Mouse (Mus musculus): ENCODE data around the gene Ninj2. TPM values are rescaled to one million over a fixed set of nuclear protein-coding genes. Genes with fewer than 3 reads are reported as not detected.
A peak's percentile ranks its signal among the peaks of the same experiment; 100 is the strongest.

Ninj2 gene
- polyA plus RNA-seq, 1 experiment from 2014 or later, result 0.18 TPM

DNA sequence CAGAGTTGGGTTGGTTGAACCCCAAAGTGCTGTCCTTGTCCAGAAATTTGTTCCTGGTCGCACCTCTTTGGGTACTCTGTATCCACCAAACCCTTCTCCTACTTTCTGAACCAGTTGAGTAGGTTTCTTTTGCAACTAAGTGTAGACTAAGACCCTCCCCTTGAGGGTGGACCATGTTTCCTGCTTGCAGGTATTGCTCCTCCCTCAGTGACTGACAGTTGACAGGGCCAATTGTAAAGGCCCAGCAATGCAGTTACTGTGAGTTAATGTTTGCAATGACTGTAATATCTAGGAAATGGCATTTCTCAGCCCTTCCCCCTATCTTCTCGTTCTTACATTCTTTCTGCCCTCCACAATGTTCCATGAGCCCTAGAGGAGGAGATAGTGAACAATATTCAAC is 20.5 kb upstream of the Ninj2 start:
- H3K4me2 ChIP-seq (ENCODE audit: low read depth, low read length), result no peak overlapping the region
- no peaks in the 10 kb centered on the region for H3K36me3 ChIP-seq (ENCODE audit: control insufficient read depth, insufficient read depth)
- peaks cover 10% of the 10 kb centered on the region for H3K4me1 ChIP-seq (ENCODE audit: control insufficient read depth, low read depth, low read length)
- no peak overlapping the region for H3K9ac ChIP-seq (ENCODE audit: low read depth, low read length)
- ATAC-seq (ENCODE audit: low read depth), result no peak
- H3K4me3 ChIP-seq (ENCODE audit: low read depth, low read length), result no peak overlapping the region
- no peak overlapping the region for H3K27ac ChIP-seq (ENCODE audit: low read length)
- H3K27me3 ChIP-seq (ENCODE audit: control insufficient read depth, insufficient read depth, low read depth, low read length), result no peaks in the 10 kb centered on the region
- H3K9me3 ChIP-seq (replicated peaks; ENCODE audit: control insufficient read depth, low read length), result no peaks in the 10 kb centered on the region
- 67% methylated on average over 2 of the region's 2 CpGs for WGBS (ENCODE audit: insufficient replicate concordance)

DNA sequence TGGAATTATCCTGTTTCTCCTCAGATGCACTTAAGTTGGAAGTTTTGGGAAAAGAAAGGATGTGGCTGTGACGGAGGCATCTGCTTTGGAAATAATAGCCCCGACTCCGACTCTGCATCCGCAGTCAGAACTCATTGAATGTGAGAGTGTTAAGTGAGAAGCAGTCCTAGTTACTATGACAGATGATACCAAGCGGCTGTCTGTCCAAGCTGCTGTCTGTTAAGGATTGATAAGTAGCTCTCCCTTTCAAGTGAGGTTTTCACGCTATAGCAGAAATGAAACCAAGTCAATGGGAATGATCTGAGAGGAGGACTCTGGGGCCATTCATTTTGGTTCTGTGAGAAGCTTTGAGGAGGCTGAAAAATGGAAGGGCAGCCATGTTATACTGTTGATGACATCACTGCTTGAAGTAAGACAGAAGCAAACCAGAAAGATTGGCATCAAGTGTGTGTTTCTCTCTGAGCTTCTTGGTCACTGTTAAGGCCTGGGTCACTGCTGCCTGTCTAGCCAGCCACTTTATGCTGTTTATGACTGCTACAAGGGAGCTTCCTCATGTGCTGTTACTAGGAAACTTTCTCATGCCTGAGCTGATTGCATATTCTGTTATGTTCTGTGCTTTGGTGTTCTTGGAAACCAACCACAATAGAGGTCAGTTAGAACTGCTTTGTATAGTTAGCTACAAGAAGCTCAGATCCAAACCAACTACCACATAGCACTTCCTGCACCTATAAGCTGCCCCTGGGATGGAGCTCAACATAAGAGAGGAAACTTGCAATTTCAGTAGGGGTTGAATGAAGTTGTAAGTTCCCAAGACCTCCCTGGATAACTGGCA is 16.3 kb upstream of the Ninj2 start:
- Histone ChIP-seq H3K27ac (ENCODE audit: low read length) (no peak overlapping the region), H3K27me3 (ENCODE audit: control insufficient read depth, insufficient read depth, low read depth, low read length) (no peaks in the 10 kb centered on the region), H3K4me2 (ENCODE audit: low read depth, low read length) (no peak overlapping the region), H3K9me3 (replicated peaks; ENCODE audit: control insufficient read depth, low read length) (no peaks in the 10 kb centered on the region), H3K4me1 (ENCODE audit: control insufficient read depth, low read depth, low read length) (peaks cover 10% of the 10 kb centered on the region), H3K9ac (ENCODE audit: low read depth, low read length) (no peak overlapping the region), H3K4me3 (ENCODE audit: low read depth, low read length) (no peak overlapping the region), H3K36me3 (ENCODE audit: control insufficient read depth, insufficient read depth) (no peaks in the 10 kb centered on the region)
- peak; percentile 60 for ATAC-seq (ENCODE audit: low read depth)
- 48% methylated on average over 6 of the region's 6 CpGs for WGBS (ENCODE audit: insufficient replicate concordance)

DNA sequence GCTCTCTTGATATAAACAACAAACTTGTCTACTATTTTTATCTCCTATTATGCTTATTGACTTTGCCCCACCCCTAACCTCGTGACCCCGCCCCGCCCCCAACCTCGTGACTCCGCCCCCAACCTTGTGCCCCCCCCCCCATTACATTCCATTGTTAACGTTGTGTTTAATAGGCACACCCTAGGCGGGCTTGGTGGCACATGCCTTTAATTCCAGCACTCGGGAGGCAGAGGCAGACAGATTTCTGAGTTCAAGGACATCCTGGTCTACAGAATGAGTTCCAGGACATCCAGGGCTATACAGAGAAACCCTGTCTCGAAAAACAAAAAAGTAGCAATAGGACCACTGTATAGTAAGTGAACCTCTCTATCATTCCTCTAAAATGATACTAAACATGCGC is 13.6 kb upstream of the Ninj2 start:
- 65% methylated on average over 10 of the region's 10 CpGs for WGBS (ENCODE audit: insufficient replicate concordance)
- no peak overlapping the region for H3K4me2 ChIP-seq (ENCODE audit: low read depth, low read length)
- H3K36me3 ChIP-seq (ENCODE audit: control insufficient read depth, insufficient read depth), result no peaks in the 10 kb centered on the region
- no peak for ATAC-seq (ENCODE audit: low read depth)
- no peaks in the 10 kb centered on the region for H3K27me3 ChIP-seq (ENCODE audit: control insufficient read depth, insufficient read depth, low read depth, low read length)
- no peak overlapping the region for H3K27ac ChIP-seq (ENCODE audit: low read length)
- H3K9ac ChIP-seq (ENCODE audit: low read depth, low read length), result no peak overlapping the region
- H3K9me3 ChIP-seq (replicated peaks; ENCODE audit: control insufficient read depth, low read length), result no peaks in the 10 kb centered on the region
- no peak overlapping the region for H3K4me3 ChIP-seq (ENCODE audit: low read depth, low read length)
- H3K4me1 ChIP-seq (ENCODE audit: control insufficient read depth, low read depth, low read length), result peaks cover 10% of the 10 kb centered on the region

DNA sequence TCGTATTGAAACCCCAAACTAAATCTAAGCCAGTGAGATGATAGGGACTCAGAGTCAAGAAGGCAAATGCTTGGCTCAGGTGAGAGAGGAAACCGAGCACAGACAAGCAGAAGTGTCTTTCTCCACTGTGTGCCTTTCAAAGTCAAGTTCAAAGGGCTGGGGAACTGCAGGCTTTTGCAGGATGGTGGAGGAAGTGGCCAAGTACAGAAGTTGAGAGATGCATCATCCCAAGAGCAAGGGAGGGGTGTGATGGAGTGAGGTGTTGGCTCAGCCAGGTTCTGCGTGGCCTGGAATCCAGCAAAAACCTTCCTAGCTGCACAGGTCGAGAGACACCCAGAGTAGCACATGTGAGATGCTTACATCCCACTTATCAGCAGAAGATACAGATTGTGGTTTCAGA is 11.6 kb upstream of the Ninj2 start:
- H3K27me3 ChIP-seq (ENCODE audit: control insufficient read depth, insufficient read depth, low read depth, low read length), result no peaks in the 10 kb centered on the region
- ATAC-seq (ENCODE audit: low read depth), result no peak
- no peaks in the 10 kb centered on the region for H3K36me3 ChIP-seq (ENCODE audit: control insufficient read depth, insufficient read depth)
- H3K4me1 ChIP-seq (ENCODE audit: control insufficient read depth, low read depth, low read length), result peaks cover 7% of the 10 kb centered on the region
- no peak overlapping the region for H3K9ac ChIP-seq (ENCODE audit: low read depth, low read length)
- H3K9me3 ChIP-seq (replicated peaks; ENCODE audit: control insufficient read depth, low read length), result no peaks in the 10 kb centered on the region
- H3K4me2 ChIP-seq (ENCODE audit: low read depth, low read length), result no peak overlapping the region
- WGBS (ENCODE audit: insufficient replicate concordance), result 53% methylated on average over 4 of the region's 4 CpGs
- no peak overlapping the region for H3K4me3 ChIP-seq (ENCODE audit: low read depth, low read length)
- H3K27ac ChIP-seq (ENCODE audit: low read length), result no peak overlapping the region

DNA sequence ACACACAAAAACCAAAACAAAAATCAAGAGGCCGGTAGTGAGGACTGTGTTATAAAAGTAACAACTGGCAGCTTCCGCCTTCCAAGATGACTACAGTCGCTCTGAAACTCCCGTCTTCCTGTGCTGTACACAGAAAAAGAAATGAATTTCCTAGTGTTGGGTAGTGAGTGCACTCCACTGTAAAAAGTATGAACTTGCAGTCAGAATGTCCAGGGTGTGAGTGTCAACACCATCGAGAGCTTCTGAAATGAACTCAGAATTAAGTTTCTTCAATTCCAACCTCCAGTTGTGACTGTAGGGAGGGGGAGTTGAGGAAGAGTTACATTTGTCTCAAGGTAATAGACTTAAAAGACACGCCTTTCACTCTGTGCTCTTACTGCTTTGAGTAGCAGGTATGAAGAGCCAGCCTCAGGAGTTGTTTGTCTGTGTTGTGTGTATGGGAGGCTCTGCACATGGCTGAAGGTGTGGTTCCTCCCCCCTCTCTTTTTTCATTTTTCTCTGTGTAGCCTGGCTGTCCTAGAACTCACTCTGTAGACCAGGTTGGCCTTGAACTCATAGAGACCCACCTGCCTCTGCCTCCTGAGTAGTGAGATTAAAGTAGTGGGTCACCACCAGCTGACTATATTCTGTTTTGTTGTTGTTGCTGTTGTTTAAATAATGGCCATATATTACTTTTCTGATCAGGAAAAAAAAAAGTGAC is 10.7 kb upstream of the Ninj2 start:
- Histone ChIP-seq H3K4me2 (ENCODE audit: low read depth, low read length) (no peak overlapping the region), H3K27me3 (ENCODE audit: control insufficient read depth, insufficient read depth, low read depth, low read length) (no peaks in the 10 kb centered on the region), H3K4me3 (ENCODE audit: low read depth, low read length) (no peak overlapping the region), H3K4me1 (ENCODE audit: control insufficient read depth, low read depth, low read length) (no peaks in the 10 kb centered on the region), H3K36me3 (ENCODE audit: control insufficient read depth, insufficient read depth) (no peaks in the 10 kb centered on the region), H3K27ac (ENCODE audit: low read length) (no peak overlapping the region), H3K9me3 (replicated peaks; ENCODE audit: control insufficient read depth, low read length) (no peaks in the 10 kb centered on the region), H3K9ac (ENCODE audit: low read depth, low read length) (no peak overlapping the region)
- no peak for ATAC-seq (ENCODE audit: low read depth)
- 72% methylated on average over 6 of the region's 6 CpGs for WGBS (ENCODE audit: insufficient replicate concordance)

DNA sequence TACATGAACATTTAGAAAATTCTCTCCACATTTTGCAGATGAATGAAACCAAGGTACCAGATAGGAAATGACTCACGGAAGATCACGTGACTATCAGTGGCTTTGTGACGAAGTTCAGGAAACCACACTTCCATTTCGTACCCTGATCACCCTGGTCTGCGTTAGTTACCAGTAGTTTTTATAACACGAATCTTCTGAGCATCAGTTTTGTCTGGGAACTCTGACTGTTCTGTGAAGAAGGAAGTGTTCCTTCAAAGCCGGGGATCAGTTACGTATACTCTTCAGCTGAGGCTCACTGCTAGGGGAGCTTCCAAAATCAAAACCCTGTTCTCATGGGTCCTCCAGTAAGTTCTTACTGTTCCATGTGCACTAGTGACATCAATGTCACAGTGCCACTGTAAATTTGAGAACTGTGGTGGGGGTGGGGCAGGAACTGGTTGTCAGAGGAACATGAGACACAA is 10.2 kb upstream of the Ninj2 start:
- Histone ChIP-seq H3K4me1 (ENCODE audit: control insufficient read depth, low read depth, low read length) (no peaks in the 10 kb centered on the region), H3K4me3 (ENCODE audit: low read depth, low read length) (no peak overlapping the region), H3K4me2 (ENCODE audit: low read depth, low read length) (no peak overlapping the region), H3K9ac (ENCODE audit: low read depth, low read length) (no peak overlapping the region), H3K27ac (ENCODE audit: low read length) (no peak overlapping the region), H3K36me3 (ENCODE audit: control insufficient read depth, insufficient read depth) (no peaks in the 10 kb centered on the region), H3K9me3 (replicated peaks; ENCODE audit: control insufficient read depth, low read length) (no peaks in the 10 kb centered on the region), H3K27me3 (ENCODE audit: control insufficient read depth, insufficient read depth, low read depth, low read length) (no peaks in the 10 kb centered on the region)
- WGBS (ENCODE audit: insufficient replicate concordance), result 16% methylated on average over 8 of the region's 8 CpGs
- no peak for ATAC-seq (ENCODE audit: low read depth)

DNA sequence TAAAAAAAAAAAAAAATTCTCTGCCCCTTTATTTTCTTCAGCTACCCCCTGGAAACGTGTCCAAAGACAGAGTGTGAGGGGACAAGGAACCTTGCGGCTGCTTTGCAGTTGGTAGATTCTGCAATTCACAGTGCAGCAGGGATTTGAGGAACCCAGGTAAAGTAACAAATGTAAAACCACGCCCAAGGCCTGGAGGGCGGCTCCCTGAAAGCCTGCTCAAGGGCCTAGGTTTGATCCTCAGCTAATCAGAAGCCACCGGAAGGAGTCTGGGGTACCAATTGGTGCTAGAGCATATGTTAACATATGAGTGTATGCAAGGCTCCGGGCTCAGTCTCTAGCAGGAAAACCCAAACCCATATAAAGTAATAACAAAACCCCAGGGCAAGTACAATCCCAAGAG is 9.7 kb upstream of the Ninj2 start:
- no peaks in the 10 kb centered on the region for H3K9me3 ChIP-seq (replicated peaks; ENCODE audit: control insufficient read depth, low read length)
- H3K4me3 ChIP-seq (ENCODE audit: low read depth, low read length), result no peak overlapping the region
- H3K27ac ChIP-seq (ENCODE audit: low read length), result no peak overlapping the region
- no peak overlapping the region for H3K9ac ChIP-seq (ENCODE audit: low read depth, low read length)
- 41% methylated on average over 6 of the region's 6 CpGs for WGBS (ENCODE audit: insufficient replicate concordance)
- H3K4me1 ChIP-seq (ENCODE audit: control insufficient read depth, low read depth, low read length), result no peaks in the 10 kb centered on the region
- no peaks in the 10 kb centered on the region for H3K36me3 ChIP-seq (ENCODE audit: control insufficient read depth, insufficient read depth)
- no peak overlapping the region for H3K4me2 ChIP-seq (ENCODE audit: low read depth, low read length)
- no peak for ATAC-seq (ENCODE audit: low read depth)
- no peaks in the 10 kb centered on the region for H3K27me3 ChIP-seq (ENCODE audit: control insufficient read depth, insufficient read depth, low read depth, low read length)

DNA sequence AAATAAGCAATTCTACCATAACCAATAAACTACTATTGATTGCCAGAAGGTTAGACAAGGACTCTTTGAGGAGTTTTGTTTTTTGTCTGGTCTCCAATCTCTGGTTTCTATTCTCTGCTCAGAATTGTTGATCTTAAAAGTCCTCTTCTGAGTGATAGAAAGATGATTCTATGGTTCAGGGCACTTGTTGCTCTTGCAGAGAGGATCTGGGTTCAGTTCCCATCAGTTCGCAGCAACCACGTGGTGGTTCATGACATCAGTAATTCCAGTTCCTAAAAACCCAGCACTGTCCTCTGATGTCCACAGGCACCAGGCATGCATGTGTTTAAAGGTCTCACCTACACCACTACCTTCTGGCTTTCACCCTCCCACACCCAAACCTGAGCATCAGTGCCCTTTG is 8.2 kb upstream of the Ninj2 start:
- Histone ChIP-seq H3K27me3 (ENCODE audit: control insufficient read depth, insufficient read depth, low read depth, low read length) (no peaks in the 10 kb centered on the region), H3K4me2 (ENCODE audit: low read depth, low read length) (no peak overlapping the region), H3K27ac (ENCODE audit: low read length) (no peak overlapping the region), H3K36me3 (ENCODE audit: control insufficient read depth, insufficient read depth) (no peaks in the 10 kb centered on the region), H3K9ac (ENCODE audit: low read depth, low read length) (no peak overlapping the region), H3K4me1 (ENCODE audit: control insufficient read depth, low read depth, low read length) (no peaks in the 10 kb centered on the region), H3K9me3 (replicated peaks; ENCODE audit: control insufficient read depth, low read length) (no peaks in the 10 kb centered on the region), H3K4me3 (ENCODE audit: low read depth, low read length) (no peak overlapping the region)
- 74% methylated on average over 2 of the region's 2 CpGs for WGBS (ENCODE audit: insufficient replicate concordance)
- no peak for ATAC-seq (ENCODE audit: low read depth)

DNA sequence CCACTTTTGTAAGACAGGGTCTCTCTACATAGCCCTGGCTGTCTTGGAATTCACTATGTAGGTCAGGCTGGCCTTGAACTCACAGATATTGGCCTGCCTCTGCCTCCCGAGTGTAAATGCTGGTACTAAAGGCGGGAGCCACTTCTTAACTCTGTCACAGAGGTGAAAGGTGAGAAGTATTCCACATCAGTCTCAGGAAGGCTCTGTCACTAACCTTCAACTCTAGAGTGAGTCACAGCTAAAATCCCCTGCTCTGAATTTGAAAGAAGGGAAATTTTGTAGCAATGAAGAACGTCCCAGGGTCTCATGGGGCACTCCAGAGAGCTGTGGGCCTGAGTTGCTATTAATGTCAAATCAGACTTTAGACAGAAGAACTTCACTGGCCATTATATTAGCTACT is 7.3 kb upstream of the Ninj2 start:
- Histone ChIP-seq H3K4me2 (ENCODE audit: low read depth, low read length) (no peak overlapping the region), H3K4me3 (ENCODE audit: low read depth, low read length) (no peak overlapping the region), H3K36me3 (ENCODE audit: control insufficient read depth, insufficient read depth) (no peaks in the 10 kb centered on the region), H3K9ac (ENCODE audit: low read depth, low read length) (no peak overlapping the region), H3K4me1 (ENCODE audit: control insufficient read depth, low read depth, low read length) (no peaks in the 10 kb centered on the region), H3K27me3 (ENCODE audit: control insufficient read depth, insufficient read depth, low read depth, low read length) (no peaks in the 10 kb centered on the region), H3K27ac (ENCODE audit: low read length) (no peak overlapping the region), H3K9me3 (replicated peaks; ENCODE audit: control insufficient read depth, low read length) (no peaks in the 10 kb centered on the region)
- 58% methylated on average over 3 of the region's 3 CpGs for WGBS (ENCODE audit: insufficient replicate concordance)
- ATAC-seq (ENCODE audit: low read depth), result no peak
